Mouse (Mus musculus): ENCODE data around the gene Tnnt2.

The Tnnt2 gene

DNA sequence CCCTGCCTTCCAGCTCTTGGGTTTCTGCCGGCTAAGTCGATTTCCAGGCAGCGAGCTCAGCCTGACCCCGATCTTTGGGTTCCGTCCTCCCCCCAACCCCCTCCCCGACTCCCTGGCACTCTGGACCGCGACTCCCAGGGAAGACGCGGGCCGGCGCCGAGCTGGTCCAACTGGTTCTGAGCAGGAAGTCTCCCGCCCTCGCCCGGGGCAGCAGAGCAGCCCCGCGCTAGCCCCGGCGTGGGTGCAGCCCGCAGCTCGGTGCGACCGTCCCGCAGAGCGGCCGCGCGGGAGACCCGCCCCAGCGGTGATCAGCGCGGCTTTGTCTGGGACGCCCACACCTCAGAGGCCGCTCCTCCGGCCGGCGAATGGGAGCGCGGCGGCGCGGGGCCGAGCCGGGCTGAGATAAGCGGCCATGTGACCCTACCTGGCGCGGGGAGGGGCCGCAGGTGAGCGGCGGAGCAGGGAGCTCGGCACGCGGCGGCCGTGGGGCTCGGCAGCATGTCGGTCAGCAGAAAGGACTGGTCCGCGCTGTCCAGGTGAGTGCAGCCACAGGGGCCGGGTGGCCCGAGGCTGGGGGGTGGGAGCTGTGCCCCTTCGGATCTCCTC lies 17.6 kb upstream of the Tnnt2 start, which contains the start of gene Lad1:
Gene Lad1 (plus strand): TSS at position 118 of the 606 bp plus-strand sequence.
- WGBS, result under 1% methylated on average over 63 of the region's 63 CpGs

DNA sequence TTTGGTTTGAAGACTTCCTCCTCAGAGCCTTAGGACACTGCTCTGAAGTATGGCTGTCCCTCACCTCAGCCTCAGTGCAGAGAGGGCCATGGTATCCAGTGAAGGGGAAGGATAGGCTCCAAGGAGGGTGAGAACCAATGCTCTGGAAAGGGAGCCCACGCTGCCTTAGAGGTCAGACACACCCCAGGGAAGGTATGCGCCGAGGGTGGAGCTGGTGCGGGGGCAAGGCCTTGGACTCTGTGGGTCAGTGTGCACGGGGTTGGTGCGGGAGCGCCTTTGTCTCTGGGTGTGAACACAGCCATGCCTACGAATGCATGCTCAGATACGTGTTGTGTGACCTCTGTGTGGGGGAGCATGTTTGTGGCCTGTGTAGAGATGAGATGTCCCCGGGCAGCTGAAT lies 16.1 kb upstream of the Tnnt2 start:
- WGBS, result 90% methylated on average over 10 of the region's 10 CpGs

DNA sequence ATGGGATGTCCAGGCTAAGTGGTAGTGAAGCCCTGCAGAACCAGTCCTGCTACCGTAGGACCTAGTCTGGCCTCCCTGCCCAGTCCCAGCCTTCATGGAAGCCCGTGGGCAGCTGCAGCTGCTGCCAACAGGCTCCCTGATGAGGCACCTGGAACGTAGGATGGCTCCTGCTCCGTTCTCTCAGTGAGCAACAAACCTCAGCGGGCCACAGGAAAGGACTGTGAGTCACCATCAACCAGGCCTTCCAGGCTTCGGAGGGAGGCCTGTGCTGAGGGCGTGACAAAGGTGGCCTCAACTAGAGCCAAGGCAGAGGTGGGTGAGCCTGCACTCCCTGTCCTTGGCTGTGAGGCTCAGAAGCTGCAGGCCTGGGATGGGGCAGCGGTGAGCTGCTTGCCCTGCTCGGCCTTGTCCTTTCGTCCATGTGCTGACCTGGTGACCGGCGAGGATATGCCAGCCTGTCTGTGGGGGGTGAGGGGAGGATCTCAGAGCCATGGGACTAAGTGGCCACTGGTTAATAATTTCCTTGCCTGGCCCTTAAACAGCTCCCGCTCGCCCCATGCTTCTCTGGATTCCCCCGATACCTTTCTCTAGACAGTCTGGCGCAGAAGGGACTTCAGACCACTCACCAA lies 15.3 kb upstream of the Tnnt2 start:
- 81% methylated on average over 16 of the region's 16 CpGs for WGBS

DNA sequence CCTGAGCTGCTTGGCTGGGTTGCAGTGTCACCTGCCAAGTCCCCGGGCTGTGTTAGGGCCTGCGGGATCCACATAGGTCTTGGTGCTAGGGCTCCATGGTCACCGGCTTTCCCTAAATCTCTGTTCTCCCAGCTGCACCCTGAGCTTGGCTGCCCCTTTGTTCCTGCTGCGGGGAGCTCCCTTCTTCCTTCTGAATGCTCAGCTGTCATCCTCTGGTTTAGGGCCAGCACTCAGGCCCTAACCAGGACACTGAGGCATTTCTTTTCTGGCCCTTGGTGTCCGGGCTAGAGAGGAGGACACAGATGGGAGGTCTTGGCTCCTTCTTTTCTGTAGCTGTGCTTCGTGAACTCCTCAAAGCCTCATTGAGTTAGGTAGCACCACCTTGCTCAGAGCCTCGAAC lies 14.4 kb upstream of the Tnnt2 start:
- 65% methylated on average over 7 of the region's 7 CpGs for WGBS

DNA sequence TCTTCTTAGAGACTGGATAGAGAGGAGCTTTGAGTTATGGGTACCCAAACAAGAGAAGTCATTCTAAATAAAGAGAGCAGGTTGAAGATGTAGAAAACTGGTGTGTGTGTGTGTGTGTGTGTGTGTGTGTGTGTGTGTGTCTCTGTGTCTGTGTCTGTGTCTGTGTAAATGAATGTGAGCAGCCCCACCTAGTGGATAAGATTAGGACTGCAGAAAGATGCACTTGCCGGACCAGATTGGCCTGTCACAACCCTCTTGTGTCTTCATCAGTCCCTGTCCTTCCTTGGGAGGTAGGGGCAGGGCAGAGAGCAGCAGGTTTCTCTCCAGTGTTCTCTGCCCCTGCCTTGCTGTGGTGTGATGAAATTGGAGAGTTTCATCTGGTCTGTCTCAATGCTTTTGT lies 7.2 kb upstream of the Tnnt2 start:
- WGBS, result 39% methylated on average over 1 of the region's 1 CpGs

DNA sequence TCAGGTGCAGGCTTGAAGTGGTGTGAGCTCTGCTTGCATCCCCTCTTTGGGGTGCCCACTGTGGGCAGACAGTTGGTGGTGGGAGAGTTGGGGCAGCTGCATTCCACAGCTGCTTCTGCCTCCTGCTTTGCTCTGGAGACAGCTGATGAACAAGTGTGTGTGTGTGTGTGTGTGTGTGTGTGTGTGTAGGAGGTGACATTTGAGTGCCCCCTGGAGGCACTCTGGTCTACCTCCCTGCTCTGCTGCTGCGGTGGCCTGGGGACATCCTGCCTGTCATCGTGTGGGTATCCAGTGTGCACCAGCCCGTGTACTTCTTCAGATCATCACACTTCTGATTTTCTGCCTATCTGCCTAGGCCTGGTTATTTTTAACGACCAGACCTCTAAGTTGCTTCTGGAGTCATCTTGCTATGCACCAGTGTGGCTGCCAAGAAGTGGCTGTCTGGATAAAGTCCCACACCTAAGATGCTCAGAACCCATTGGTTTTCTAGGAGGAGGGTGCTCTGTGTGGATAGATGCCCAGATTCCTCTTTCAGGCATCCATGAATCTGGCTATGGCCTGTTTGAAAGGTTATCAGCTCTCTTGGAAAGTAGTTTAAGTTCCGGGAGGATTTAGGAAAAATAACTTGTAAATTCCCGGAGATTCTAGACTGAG lies 1.8 kb upstream of the Tnnt2 start:
- WGBS, result 55% methylated on average over 6 of the region's 6 CpGs

DNA sequence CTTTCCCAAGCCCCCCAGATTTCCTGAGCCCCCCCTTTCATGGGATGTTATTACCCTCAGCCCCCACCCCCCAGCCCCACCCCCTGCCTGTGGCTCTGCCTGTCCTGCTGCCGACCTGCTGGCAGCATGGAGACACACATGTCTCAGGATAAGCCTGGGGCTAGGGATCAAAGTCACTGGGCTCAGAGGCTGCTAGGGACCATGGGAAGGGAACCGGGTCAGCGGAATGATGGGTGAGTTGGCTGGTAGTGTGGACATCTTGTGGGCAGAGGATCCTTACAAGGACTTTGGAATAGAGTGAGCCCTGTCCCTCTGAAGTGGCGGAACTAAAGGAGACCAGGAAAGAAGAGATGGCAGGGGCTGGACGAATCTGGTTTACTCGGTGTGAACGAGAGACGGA lies 1.2 kb upstream of the Tnnt2 start:
- WGBS, result 85% methylated on average over 8 of the region's 8 CpGs

DNA sequence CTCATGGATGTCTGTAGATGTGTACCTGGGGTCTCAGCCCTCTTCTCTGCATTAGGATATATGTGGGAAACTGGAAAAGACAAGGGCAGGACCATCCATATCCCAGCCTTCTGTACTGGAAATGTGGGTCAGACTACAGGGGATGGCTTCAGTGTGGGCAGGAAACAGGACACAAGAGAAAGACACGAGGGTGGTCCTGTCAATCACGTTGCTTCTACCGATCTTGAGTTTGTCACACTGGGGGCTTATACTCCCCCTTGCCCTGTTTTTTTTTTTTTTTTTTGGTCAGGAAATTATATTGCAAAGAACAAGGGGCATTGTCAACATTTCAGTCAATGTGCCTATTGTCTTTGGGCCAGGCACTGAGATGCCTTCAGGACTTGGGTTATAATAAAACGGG lies 2.5 kb downstream of the Tnnt2 start:
- WGBS, result 69% methylated on average over 4 of the region's 4 CpGs

DNA sequence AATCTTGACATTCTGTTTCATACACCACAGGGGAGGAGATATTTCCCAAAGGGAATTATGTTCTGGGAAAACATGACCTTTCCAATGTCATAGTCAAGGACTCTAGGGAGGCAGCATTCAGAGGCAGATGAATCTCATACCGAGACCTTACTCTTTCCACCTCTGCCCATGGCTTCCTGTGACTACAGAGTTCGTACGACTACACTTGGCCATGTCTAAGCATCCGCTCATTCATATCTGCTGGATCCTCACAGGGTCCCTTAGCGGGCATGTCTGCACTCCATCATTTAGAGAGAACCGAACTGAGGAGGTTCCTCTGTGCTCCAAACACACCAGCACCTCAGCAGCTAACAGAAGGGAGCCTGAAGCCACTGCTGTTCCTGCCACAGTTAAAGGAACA lies 2.9 kb downstream of the Tnnt2 start:
- 90% methylated on average over 6 of the region's 6 CpGs for WGBS

DNA sequence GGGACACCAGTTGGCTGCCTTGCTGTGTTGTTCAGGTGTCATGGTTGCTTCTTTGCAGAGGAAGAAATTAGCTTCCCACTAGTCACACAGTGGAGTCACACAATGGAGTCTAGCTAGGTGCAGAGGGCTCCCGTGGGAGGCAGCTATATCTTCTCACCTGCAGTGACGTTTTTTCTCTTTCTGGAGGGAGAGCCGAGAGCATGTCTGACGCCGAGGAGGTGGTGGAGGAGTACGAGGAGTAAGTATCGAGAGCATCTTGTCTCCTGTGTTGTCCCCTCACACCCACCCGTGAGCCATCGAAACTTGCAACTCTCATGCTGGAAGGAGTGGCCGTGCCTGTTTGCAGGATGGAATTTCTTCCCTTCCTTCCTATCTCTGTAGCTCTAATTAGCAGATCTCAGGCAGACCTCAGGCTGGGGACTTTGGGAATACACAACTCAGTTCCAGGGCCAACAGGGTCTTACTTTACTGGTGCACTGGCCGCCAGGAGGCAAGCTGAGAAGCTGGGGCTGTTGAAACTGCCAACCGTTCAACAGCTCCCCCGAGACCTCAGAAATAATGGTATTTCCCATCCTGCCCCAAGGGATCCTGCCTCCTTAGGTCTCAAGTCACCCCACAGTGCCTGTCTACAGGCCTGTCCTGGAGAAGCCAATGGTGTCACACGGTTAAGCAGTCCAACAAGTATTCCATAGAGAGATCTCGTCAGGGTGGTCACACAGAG lies 4.7 kb downstream of the Tnnt2 start:
- 61% methylated on average over 15 of the region's 15 CpGs for WGBS

DNA sequence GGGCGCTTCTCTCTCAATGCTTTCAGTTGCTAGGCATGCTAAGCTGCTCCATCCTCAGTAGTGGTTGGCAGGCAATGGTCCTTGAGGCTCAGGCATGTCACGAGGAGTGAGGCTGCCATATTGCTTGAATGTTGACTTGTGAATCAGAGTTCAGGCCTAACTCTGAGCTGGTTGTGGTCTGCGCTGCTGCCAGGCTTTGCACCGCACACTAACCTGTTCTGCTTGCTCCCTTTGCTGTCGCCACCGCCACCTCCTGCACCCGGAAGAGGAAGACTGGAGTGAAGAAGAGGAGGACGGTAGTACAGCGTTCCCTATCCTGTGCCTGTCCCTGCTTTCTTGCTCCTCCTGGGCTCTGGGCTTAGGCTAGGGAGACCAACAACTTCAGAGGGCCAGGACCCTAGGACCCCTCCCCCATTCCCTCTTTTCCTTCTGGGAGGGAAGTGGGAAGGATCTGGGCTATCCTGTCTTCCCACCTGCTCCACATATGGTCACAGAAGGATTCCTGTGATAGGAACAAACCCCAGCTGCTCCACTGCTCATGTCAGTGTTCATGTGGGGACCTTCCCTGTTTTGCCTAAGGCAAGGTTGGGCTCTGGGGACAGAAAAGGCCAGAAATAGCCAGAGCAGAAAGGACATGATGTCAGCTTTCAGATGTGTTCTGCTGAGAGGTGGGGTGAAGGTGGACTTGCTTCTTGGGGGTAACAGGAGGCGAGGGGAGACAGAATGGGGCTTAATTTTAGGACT lies 7.5 kb downstream of the Tnnt2 start:
- 96% methylated on average over 10 of the region's 10 CpGs for WGBS

DNA sequence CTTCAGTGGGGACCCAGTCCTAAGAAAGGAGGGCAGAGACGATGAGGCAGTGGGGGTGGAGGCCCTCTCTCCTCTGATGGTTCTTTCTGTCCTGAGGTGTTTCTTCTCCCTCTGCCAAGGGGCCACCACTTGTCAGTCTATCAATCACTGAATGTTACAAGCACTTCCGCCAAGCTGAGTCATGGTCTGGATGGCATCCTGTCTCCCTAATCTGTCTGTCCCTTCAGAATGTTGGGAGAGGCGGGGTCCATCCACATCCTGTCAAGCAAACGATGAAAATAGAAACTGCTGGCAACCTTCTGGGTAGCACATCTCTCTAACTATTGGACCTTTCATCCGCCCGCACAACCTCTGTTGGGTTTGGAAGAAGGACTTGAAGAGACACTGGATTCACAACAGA lies 8.3 kb downstream of the Tnnt2 start:
- 72% methylated on average over 6 of the region's 6 CpGs for WGBS

DNA sequence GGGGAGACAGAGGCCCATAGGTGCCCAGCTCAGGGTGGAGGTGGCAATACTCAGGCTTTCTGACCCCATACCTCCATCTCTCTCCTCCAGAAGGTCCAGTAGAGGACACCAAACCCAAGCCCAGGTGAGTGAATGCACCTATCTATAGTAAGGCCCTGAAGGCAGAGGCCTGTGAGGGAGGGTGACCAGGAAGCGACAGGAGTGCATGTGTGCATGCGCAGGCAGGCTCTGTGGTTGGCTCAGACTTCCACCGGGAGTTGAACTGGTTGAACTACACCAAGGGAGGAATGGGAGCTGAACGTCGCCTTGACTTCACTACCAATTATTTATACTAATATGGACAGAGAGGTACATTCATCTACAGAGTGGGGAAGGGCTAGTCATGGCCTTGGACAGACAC lies 10.5 kb downstream of the Tnnt2 start:
- WGBS, result 93% methylated on average over 5 of the region's 5 CpGs

DNA sequence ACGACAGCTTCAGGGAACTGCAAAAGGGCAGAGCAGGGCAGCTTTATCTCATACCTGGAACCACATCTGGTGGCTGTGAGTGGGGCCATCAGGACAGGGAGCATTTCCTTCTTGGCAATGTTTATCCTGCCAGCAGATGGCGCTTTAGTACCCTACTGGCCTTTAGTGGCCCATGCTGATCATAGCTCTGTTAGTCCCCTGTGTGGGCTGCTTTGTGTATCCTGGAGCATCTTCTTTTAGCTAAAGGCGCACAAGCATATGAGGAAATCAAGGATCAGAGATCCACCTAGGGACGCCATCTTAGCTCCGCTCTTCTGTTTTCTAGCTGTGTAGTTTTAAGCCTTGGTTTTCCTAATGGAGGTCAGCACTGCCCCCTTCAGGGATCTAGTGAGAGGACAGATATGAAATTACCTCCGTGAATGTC lies 11.0 kb downstream of the Tnnt2 start:
- 51% methylated on average over 6 of the region's 6 CpGs for WGBS

DNA sequence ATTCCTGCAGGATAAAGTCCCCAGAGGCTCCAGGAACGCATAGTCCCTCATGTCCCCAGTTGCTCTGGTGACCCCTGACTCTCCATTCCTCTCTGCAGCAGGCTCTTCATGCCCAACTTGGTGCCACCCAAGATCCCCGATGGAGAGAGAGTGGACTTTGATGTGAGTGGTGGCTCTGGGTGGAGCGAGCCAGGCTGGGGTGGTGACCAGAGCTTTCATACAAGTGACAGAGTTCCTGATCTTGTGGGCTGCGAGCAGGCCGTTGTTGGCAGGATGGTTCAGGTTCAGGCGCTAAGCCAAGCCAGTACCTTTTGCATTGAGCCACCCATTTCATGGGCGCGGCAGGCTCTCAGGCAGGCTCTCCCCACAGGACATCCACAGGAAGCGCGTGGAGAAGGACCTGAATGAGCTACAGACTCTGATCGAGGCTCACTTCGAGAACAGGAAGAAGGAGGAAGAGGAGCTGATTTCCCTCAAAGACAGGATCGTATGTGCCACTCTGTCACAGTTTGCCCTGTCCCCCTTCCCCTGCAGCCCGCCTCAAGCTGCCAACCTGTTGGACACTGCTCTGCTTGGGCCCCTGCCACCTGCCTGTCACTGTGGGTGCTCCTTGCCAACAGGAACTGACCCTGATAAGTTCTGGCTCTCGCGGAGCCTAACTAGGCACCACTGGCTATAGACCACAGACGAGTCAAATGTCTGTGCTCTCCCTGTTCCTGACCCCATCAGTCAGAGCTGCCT lies 11.6 kb downstream of the Tnnt2 start:
- WGBS, result 78% methylated on average over 17 of the region's 17 CpGs

DNA sequence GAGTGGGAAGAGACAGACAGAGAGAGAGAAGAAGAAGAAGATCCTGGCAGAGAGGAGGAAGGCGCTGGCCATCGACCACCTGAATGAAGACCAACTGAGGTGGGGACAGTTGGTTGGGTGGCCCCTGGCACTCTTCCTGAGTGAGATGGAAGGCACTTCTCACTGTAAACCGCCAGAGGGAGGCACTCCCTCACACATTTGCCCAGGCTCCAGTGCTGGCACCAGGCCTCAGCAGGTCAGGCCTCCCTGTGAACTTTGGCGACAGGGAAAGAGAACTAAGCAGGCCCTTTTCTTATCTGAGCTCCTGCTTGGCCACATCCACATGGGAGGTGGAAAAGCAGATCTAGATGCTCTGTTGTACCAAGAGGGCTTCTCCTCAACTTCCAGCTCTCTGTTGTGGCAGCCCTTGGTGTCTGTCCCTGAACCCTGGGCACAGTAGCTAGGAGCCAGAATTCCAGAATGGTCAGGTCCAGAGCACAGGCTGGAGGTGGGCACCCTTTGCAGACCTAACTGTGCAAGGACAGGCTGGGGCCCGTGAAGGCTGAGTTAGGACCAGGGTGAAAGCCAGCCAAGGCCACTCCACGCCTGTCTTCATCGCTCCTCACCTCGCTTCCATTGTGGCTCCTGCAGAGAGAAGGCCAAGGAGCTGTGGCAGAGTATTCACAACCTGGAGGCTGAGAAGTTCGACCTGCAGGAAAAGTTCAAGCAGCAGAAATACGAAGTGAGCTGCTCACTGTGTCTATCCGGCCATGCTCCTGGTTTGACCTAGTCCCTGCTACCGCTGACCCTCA lies 14.8 kb downstream of the Tnnt2 start:
- 81% methylated on average over 12 of the region's 12 CpGs for WGBS

DNA sequence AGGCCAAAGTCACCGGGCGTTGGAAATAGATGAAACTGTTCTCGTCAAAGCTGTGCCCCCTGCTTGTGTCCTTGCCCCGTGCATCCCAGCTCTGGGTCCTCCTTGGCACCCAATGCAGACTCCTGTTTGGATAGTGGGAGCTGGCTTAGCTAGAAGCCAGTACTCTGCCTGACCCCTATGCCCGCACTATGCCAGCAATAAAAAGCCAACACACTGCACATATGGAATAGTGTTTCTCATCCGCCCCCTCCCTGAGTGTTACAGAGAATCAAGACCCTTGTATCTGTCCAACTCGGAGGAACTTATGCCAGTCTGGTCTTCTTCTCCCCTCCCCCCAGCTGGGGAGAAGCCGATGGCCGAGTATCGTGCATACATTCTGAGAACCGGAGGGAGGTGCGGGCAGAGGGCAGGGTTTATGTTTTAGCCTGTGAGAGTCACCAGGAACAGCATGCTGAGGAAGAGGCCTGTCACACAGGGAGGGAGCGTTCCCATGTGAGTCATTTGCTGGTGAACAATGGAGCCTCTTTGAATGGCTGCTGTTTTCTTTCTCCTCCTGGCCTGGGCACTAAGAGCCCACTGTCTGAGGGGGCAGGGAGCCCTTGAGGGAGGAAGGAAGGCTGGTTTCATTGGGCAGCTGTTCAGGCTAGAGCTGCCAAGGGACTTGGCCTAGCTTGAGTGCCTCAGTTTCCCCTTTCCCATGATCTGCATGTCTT lies 16.0 kb downstream of the Tnnt2 start:
- WGBS, result 54% methylated on average over 13 of the region's 13 CpGs

DNA sequence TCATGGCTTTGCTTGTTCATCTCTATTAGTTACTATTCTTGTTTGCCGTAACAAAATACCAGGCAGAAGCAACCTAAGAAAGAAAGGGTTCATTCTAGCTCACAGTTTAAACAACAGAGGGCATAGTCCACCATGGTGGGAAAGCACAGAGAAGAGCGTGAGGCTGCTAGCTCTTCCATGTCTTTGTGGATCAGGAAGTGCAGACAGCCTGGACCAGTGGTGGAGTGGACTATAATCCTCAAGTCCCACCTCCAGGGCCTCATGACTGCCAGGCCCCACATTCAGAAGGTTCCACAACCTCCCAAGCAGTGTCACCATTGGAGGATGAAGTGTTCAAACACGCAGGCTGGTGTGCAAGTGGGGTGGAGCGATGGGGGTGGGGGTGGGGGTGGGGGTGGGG lies 17.0 kb downstream of the Tnnt2 start:
- 92% methylated on average over 4 of the region's 4 CpGs for WGBS

DNA sequence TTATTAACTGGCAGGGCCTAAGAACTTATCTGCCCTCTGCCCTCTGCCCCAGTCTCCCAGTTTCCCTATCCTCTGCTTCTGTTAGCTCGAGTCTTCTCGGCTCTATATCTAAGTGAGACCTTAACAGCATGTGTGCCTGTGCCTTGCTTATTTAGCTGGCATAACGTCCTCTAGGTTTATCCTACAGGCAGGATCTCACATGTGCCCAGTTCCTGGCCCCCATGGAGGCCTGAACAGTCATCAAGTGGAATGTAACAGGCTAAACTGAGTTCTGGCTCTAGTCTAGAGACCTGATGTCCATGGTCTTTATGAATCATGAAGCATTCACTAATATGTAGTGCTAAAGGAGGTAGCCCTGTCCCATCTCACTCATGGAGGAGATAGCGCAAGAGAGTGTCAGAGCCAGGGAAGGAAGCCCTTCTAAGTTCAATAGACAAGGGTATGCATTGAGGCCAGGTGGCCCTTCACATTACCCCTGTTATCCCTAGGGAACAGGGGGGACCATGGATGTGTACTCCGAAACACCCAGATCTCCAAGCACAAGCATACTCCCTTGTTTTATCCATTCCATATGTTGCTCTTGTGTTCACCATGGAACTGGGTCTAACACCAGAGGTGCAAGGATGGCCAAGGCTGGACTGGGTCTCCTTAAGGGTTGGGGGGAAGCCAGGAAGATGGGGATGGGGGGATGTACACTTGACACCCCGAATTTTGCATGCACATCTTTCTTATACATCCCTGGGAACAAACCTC lies 18.6 kb downstream of the Tnnt2 start:
- 92% methylated on average over 6 of the region's 6 CpGs for WGBS

Data from cerebral cortex, adult 2 months (tissue).